Mouse (Mus musculus) bone marrow macrophage, adult 2 months (primary cell): ENCODE results near the gene Gng3.

ENCODE experiments used
- CTCF ChIP-seq: IDR thresholded peaks from 2 replicates; pipeline ENCODE4 v1.5.1; 2012; ENCODE audit warnings: low read depth, mild to moderate bottlenecking, low read length, moderate library complexity
- POLR2A ChIP-seq: IDR thresholded peaks from 2 replicates; pipeline ENCODE4 v1.6.1; 2012; ENCODE audit warnings: mild to moderate bottlenecking, low read depth, low read length, borderline replicate concordance

DNA sequence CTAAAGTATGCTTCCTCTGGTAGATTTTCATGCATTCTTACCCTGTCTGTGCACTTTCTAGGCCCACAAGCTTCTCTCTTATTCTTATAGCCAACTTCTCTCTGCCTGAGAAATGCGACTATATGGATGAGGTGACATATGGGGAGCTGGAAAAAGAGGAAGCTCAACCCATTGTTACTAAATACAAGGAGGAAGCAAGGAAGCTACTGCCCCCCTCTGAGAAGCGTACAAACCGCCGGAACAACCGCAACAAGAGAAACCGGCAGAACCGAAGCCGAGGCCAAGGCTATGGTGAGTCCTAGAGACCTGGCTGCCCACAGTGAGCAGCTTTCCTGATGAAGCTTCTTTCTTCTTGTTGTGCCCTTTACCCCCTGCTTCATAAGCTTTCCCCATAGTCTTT is 9.3 kb downstream of the Gng3 start, which contains the start of gene AC129217.1:
- TF ChIP-seq CTCF (no peak), POLR2A (no peak)
